Mouse (Mus musculus) T-cell, adult 2 months (primary cell): ENCODE measurements around the gene Sez6l.
A peak's percentile ranks its signal among the peaks of the same experiment; 100 is the strongest.
"Not testable (repeated sequence)": the region's sequence is repeated elsewhere in the genome, so short reads cannot be mapped to it uniquely, and the experiment has no call there.

Source experiments
- DNase-seq: peaks from one replicate; pipeline ENCODE4 v3.0.0; 2022; ENCODE audit warnings: low spot score

The Sez6l gene

GRCm38 (mm10) chr5:112431120-112431775, 145.7 kb downstream of the Sez6l start:
- peak; percentile 34 for DNase-seq

GRCm38 (mm10) chr5:112428944-112429343, 148.0 kb downstream of the Sez6l start:
- DNase-seq, result peak; percentile 19

- DNase-seq, result peak; percentile 40
Observed at GRCm38 (mm10) chr5:112427283-112427682, 149.7 kb downstream of the Sez6l start.

- DNase-seq, result no peak
Observed at GRCm38 (mm10) chr5:112426635-112427034, 150.3 kb downstream of the Sez6l start.

GRCm38 (mm10) chr5:112419535-112419934, 157.4 kb downstream of the Sez6l start:
- DNase-seq, result no peak

- DNase-seq, result no peak
Observed at GRCm38 (mm10) chr5:112418023-112418422, 159.0 kb downstream of the Sez6l start.

GRCm38 (mm10) chr5:112416673-112417072, 160.3 kb downstream of the Sez6l start:
- DNase-seq, result no peak

- DNase-seq, result not testable (repeated sequence)
Observed at GRCm38 (mm10) chr5:112412781-112413180, 164.2 kb downstream of the Sez6l start.

GRCm38 (mm10) chr5:112411514-112412335, 165.3 kb downstream of the Sez6l start:
- no peak for DNase-seq

- no peak for DNase-seq
Observed at GRCm38 (mm10) chr5:112411072-112411471, 165.9 kb downstream of the Sez6l start.

- no peak for DNase-seq
Observed at GRCm38 (mm10) chr5:112409274-112409673, 167.7 kb downstream of the Sez6l start.

GRCm38 (mm10) chr5:112406017-112406416, 171.0 kb downstream of the Sez6l start:
- DNase-seq, result no peak

- DNase-seq, result no peak
Observed at GRCm38 (mm10) chr5:112402437-112402836, 174.5 kb downstream of the Sez6l start.

GRCm38 (mm10) chr5:112399284-112399683, 177.7 kb downstream of the Sez6l start:
- no peak for DNase-seq

- no peak for DNase-seq
Observed at GRCm38 (mm10) chr5:112396066-112396465, 180.9 kb downstream of the Sez6l start.

GRCm38 (mm10) chr5:112394779-112395443, 182.1 kb downstream of the Sez6l start, which contains the start of gene Asphd2:
Gene Asphd2 (minus strand): TSS chr5:112394866.
- no peak for DNase-seq

- no peak for DNase-seq
Observed at GRCm38 (mm10) chr5:112394415-112394763, 182.6 kb downstream of the Sez6l start.

GRCm38 (mm10) chr5:112393741-112394414, 183.1 kb downstream of the Sez6l start:
- no peak for DNase-seq

- DNase-seq, result no peak
Observed at GRCm38 (mm10) chr5:112391676-112392323, 185.2 kb downstream of the Sez6l start.

- DNase-seq, result no peak
Observed at GRCm38 (mm10) chr5:112391002-112391401, 186.0 kb downstream of the Sez6l start.

- DNase-seq, result no peak
Observed at GRCm38 (mm10) chr5:112389352-112389751, 187.6 kb downstream of the Sez6l start.

GRCm38 (mm10) chr5:112385973-112386372, 191.0 kb downstream of the Sez6l start:
- no peak for DNase-seq
